Mouse (Mus musculus): Measurements from ENCODE around the gene Hrh3. TPM values are rescaled to one million over a fixed set of nuclear protein-coding genes. Genes with fewer than 3 reads are reported as not detected.
A peak's percentile ranks its signal among the peaks of the same experiment; 100 is the strongest.

Hrh3 gene
- polyA plus RNA-seq, 1 experiment from 2014 or later = 0.15 TPM

DNA sequence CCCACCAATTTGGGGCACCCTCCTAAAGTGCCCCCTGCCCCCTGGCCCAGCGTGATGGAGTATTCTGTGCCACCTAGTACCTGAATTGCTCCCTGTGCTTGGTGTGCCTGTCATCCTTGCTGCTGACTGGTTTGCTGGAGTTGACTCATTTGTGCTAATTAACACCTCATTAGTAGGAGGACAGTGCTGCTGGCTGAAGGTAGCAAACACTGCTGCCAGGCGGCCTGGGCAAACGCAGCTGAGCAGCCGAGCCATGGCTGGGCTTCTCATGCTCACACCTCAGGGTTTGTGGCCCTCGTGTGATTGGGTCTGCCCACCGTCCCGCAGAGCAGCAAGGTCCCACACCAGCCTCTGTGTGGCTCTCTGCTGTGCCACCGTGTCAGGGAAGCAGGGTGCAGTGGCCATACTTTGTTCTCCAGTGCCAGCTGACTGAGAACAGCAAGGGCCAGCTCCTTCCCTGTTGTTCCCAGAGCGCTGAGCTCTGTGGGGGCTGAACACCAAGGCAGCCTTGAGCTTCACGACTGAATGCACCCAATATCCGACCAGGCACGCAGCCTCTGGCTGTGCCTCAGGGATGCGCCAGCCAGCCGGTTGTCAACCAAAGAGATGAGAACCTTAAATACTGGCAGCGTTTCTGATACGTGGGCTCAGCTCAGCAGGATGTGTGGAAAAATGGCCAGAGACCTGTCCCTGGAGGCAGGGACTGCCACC is 18.2 kb downstream of the Hrh3 start:
- peak overlapping the region; percentile 27; the same call in 1 of the 2 replicates for H3K9ac ChIP-seq (replicated peaks)
- no peaks in the 10 kb centered on the region for H3K9me3 ChIP-seq
- H3K27me3 ChIP-seq = no peaks in the 10 kb centered on the region
- no peak overlapping the region for H3K4me2 ChIP-seq
- H3K4me3 ChIP-seq (replicated peaks) = no peak overlapping the region
- ATAC-seq (ENCODE audit: insufficient number of reproducible peaks, insufficient read depth, low FRiP score, low TSS enrichment, low read depth) = no peak
- H3K27ac ChIP-seq = no peak overlapping the region
- WGBS = 60% methylated on average over 16 of the region's 16 CpGs
- H3K4me1 ChIP-seq (replicated peaks) = peaks cover 10% of the 10 kb centered on the region; the same call in 1 of the 2 replicates
- H3K36me3 ChIP-seq = peaks cover 42% of the 10 kb centered on the region

DNA sequence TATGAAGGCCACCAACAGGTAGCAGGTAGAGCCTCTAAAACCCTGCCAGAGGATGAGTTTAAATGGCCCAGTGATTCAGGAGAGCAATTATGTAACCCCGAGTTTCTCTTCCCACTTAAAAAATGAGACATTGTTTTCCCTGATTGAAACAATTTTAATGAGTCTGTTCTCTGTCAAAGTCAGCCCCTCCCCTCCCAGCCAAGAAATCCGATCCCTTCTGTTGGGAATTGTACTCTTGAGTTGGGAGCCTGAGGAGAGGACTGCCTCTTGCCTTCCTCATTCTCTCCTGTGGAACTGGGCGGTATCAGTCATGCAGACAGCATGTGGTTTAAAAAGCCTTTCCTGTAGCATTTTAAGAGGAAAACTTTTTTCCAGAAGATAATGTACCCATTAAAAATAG is 19.7 kb downstream of the Hrh3 start:
- peaks cover 52% of the 10 kb centered on the region for H3K36me3 ChIP-seq
- no peak overlapping the region for H3K27ac ChIP-seq
- no peak overlapping the region for H3K9ac ChIP-seq (replicated peaks)
- no peak for ATAC-seq (ENCODE audit: insufficient number of reproducible peaks, insufficient read depth, low FRiP score, low TSS enrichment, low read depth)
- no peak overlapping the region for H3K4me2 ChIP-seq
- H3K9me3 ChIP-seq = no peaks in the 10 kb centered on the region
- H3K4me1 ChIP-seq (replicated peaks) = peaks cover 10% of the 10 kb centered on the region; the same call in 1 of the 2 replicates
- 21% methylated on average over 3 of the region's 3 CpGs for WGBS
- no peak overlapping the region for H3K4me3 ChIP-seq (replicated peaks)
- no peaks in the 10 kb centered on the region for H3K27me3 ChIP-seq

DNA sequence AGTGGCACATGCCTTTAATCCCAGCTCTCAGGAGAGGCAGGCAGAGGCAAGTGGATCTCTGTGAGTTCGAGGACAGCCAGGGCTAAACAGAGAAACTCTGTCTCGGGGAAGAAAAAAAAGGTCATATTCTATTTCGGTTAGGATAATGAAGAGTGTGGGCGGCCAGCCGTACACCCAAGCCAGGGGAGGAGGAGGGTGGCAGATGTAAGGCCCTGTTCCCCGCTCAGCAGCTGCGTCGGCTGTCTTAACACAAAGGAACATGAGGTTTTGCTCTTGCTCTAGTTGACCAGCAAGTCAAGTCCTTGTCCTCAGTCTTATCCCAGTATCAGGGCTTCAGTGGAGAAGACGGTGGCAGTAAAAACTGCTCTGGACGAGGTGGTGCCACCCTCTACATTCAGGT is 21.2 kb downstream of the Hrh3 start:
- ATAC-seq (ENCODE audit: insufficient number of reproducible peaks, insufficient read depth, low FRiP score, low TSS enrichment, low read depth) = no peak
- no peak overlapping the region for H3K27ac ChIP-seq
- H3K4me2 ChIP-seq = no peak overlapping the region
- H3K27me3 ChIP-seq = no peaks in the 10 kb centered on the region
- no peaks in the 10 kb centered on the region for H3K9me3 ChIP-seq
- H3K9ac ChIP-seq (replicated peaks) = no peak overlapping the region
- H3K4me3 ChIP-seq (replicated peaks) = no peak overlapping the region
- WGBS = 93% methylated on average over 10 of the region's 10 CpGs
- H3K36me3 ChIP-seq = peaks cover 64% of the 10 kb centered on the region
- peaks cover 10% of the 10 kb centered on the region; the same call in 1 of the 2 replicates for H3K4me1 ChIP-seq (replicated peaks)

DNA sequence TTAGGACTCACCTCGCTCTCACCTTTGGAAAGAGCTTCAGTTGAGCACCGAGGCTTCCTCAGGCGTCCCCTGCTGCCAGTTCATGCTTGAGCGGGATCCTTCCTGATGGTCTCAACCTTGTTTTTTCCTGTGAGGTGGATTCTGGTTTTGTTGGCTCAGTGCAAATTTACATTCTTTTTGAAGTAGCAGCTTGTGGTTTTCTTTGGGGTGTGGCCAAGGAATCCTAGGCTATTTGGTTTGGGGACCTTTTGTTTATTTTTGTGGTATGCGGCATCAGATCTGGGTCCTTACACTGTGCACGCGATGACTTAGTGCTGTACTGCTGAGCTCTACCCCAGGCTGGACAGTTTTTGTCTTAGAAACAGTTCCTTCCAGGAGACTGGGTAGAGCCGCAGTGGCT is 23.6 kb downstream of the Hrh3 start:
- H3K4me2 ChIP-seq = no peak overlapping the region
- WGBS = 90% methylated on average over 8 of the region's 8 CpGs
- H3K36me3 ChIP-seq = peaks cover 63% of the 10 kb centered on the region
- no peak overlapping the region for H3K4me3 ChIP-seq (replicated peaks)
- no peak overlapping the region for H3K27ac ChIP-seq
- H3K9ac ChIP-seq (replicated peaks) = no peak overlapping the region
- H3K9me3 ChIP-seq = no peaks in the 10 kb centered on the region
- ATAC-seq (ENCODE audit: insufficient number of reproducible peaks, insufficient read depth, low FRiP score, low TSS enrichment, low read depth) = no peak
- H3K4me1 ChIP-seq (replicated peaks) = peaks cover 10% of the 10 kb centered on the region; the same call in 1 of the 2 replicates
- no peaks in the 10 kb centered on the region for H3K27me3 ChIP-seq

DNA sequence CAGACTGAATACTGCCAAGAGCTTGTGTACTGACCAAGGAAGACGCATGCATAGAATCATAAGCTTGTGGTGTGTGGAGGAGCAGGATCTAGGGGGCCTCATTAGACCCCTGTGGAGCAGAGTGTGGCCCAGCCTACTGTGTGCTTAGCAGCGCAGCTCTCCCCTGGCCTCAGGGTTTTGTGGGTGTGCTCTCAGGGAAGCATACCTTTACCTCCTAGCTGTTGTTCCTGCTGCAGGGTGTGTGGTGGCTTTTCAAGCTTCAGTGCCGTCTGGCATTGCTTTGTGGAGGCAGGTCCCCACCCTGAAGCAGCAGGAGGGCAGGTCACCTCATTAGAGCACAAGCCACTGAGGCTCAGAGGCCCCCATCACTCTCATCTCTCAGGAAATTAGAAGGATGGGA is 26.7 kb downstream of the Hrh3 start:
- Histone ChIP-seq H3K27me3 (no peaks in the 10 kb centered on the region), H3K36me3 (peaks cover 46% of the 10 kb centered on the region), H3K4me1 (replicated peaks) (no peaks in the 10 kb centered on the region), H3K9me3 (no peaks in the 10 kb centered on the region), H3K4me3 (replicated peaks) (no peak overlapping the region), H3K9ac (replicated peaks) (no peak overlapping the region), H3K27ac (no peak overlapping the region), H3K4me2 (no peak overlapping the region)
- ATAC-seq (ENCODE audit: insufficient number of reproducible peaks, insufficient read depth, low FRiP score, low TSS enrichment, low read depth) = no peak
- WGBS = 56% methylated on average over 3 of the region's 3 CpGs

DNA sequence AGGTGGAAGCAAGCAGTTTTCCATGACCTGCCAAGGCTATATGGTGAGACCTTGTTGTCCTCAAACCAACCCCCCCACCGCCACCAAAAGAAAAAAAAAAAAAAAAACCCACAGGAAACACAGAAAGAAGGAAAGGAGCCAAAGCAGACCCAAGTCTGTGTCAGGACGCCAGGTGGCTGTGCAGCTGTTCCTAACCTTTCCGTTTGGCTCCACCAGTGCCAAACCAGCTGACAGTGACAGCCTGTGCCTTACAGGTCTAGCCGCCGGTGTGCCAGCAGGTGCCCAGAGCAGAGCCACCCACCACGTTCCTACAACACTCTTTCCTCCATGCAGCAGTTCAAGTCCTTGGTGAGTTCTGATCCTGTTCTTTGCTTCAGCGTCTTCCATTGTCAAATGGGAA is 31.4 kb downstream of the Hrh3 start:
- no peak for ATAC-seq (ENCODE audit: insufficient number of reproducible peaks, insufficient read depth, low FRiP score, low TSS enrichment, low read depth)
- Histone ChIP-seq H3K4me1 (replicated peaks) (peaks cover 13% of the 10 kb centered on the region), H3K9ac (replicated peaks) (no peak overlapping the region), H3K27ac (no peak overlapping the region), H3K9me3 (no peaks in the 10 kb centered on the region), H3K4me3 (replicated peaks) (no peak overlapping the region), H3K4me2 (no peak overlapping the region), H3K36me3 (peaks cover 21% of the 10 kb centered on the region), H3K27me3 (no peaks in the 10 kb centered on the region)
- 90% methylated on average over 7 of the region's 7 CpGs for WGBS

DNA sequence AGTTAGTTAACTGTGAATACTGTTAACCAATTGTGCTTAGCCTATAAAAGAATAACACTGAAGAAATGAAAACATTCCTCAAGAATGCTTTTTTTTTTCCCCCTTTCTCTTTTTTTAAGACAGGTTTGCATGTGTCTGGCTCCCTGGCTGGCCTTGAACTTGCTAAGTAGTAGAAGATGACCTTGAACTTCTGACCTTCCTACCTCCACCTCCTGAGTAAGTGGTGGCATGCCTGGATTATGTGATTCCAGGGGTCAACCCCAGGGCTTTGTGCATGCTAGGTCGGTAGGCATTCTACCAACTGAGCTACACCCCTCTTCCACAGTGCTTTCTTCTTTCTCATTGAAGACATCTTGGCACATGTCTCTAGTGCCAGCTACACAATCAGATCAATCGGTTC is 32.6 kb downstream of the Hrh3 start:
- H3K9me3 ChIP-seq = no peaks in the 10 kb centered on the region
- H3K4me3 ChIP-seq (replicated peaks) = no peak overlapping the region
- H3K9ac ChIP-seq (replicated peaks) = no peak overlapping the region
- H3K27me3 ChIP-seq = no peaks in the 10 kb centered on the region
- H3K36me3 ChIP-seq = peaks cover 21% of the 10 kb centered on the region
- WGBS = 81% methylated on average over 2 of the region's 2 CpGs
- no peak overlapping the region for H3K27ac ChIP-seq
- no peak for ATAC-seq (ENCODE audit: insufficient number of reproducible peaks, insufficient read depth, low FRiP score, low TSS enrichment, low read depth)
- H3K4me1 ChIP-seq (replicated peaks) = peaks cover 13% of the 10 kb centered on the region
- no peak overlapping the region for H3K4me2 ChIP-seq

DNA sequence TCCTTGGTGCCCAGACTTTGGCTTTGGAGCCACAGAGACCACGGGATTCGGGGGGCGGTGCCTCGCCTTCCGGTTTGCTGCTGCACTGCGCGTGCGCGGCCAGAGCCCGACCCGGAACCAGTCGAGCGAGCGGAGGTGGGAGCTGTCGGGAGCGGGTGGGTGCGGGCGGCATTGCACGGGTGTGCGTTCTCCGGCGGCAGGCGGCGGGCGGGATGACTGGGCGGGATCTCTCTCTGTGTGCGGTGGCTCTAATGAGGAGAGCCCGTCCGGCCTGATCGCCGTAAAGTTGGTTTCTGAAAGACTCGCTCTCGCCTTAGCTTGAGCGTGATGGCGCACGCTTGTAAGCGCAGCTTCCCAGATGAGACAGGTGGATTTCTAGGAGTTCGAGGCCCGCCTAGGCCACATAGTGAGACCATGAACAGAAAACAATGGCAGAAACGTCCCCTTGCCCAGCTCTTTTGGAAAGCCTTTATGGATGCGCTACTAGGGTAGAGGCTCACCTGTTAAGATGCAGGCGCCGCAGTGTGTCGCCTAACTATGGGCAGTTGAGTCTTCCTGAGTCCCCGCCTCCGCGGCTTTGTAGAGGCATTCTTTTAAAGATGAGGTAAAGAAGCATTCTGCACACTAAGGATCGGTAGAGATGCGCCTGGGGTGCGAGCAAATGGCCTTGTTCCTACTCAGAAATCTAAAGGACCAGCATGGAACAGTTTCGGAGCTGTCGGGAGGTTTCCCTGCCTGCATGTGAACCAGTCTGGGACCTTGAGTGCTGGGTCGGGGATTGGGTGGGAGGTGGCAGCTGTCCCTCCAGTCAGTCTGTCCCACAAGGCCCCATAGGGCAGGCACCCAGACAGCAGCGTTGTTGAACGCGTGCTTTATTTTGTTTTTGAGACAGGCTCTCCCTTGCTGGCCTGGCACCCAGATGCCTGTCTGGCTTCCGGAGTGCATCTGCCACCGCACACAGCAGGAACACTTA is 33.5 kb downstream of the Hrh3 start, which contains the start of gene Mtg2:
TSS of gene Mtg2 (plus strand) at position 108 of the 973 bp plus-strand sequence.
- Histone ChIP-seq H3K27me3 (no peaks in the 10 kb centered on the region), H3K9ac (replicated peaks) (peak within 1 kb of the TSS; percentile 73), H3K27ac (peak within 1 kb of the TSS; percentile 75), H3K4me2 (peak within 1 kb of the TSS; percentile 89), H3K4me3 (replicated peaks) (peak within 1 kb of the TSS; percentile 75), H3K4me1 (replicated peaks) (peaks cover 13% of the 10 kb centered on the region), H3K36me3 (peaks cover 21% of the 10 kb centered on the region), H3K9me3 (no peaks in the 10 kb centered on the region)
- WGBS = 6% methylated on average over 58 of the region's 58 CpGs
- peak; percentile 89 for ATAC-seq (ENCODE audit: insufficient number of reproducible peaks, insufficient read depth, low FRiP score, low TSS enrichment, low read depth)

DNA sequence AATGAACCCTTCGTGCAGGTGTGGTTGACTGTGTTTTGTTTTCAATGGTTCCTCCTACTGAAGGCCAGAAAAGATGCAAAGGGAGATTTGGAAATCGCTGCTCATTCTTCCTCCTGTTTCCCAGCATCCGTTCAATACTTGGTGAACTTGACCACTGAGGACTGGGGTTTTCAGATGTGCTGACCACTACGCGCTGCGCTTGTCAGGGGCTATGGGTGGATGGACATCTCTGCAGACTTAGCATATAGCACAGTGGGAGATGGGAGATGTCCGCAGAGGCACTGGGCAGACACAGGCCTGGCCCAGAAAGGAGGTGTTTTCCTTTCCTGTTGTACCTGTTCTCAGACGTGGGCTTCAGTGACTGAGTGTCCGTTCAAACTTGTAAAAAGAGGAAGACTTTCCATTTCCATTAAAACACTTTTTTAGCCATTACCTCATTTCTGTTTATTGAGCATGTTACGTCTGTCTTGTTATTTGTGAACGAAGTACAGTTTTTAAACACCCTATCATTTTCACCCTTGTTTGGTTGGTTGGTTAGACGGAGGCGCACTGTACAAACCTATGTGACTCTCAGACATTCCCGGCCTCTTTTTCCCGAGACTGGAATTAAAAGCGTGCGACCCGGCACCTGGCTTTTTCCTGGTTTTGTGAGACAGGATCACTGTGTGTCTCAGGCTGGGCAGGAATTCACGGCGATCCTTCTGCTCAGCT is 34.4 kb downstream of the Hrh3 start:
- Histone ChIP-seq H3K4me1 (replicated peaks) (peaks cover 13% of the 10 kb centered on the region), H3K4me3 (replicated peaks) (peak overlapping the region; percentile 75), H3K4me2 (peak overlapping the region; percentile 89), H3K36me3 (peaks cover 29% of the 10 kb centered on the region), H3K27ac (peak overlapping the region; percentile 75), H3K9me3 (no peaks in the 10 kb centered on the region), H3K27me3 (no peaks in the 10 kb centered on the region), H3K9ac (replicated peaks) (peak overlapping the region; percentile 73)
- 36% methylated on average over 20 of the region's 20 CpGs for WGBS
- ATAC-seq (ENCODE audit: insufficient number of reproducible peaks, insufficient read depth, low FRiP score, low TSS enrichment, low read depth) = peak; percentile 41

DNA sequence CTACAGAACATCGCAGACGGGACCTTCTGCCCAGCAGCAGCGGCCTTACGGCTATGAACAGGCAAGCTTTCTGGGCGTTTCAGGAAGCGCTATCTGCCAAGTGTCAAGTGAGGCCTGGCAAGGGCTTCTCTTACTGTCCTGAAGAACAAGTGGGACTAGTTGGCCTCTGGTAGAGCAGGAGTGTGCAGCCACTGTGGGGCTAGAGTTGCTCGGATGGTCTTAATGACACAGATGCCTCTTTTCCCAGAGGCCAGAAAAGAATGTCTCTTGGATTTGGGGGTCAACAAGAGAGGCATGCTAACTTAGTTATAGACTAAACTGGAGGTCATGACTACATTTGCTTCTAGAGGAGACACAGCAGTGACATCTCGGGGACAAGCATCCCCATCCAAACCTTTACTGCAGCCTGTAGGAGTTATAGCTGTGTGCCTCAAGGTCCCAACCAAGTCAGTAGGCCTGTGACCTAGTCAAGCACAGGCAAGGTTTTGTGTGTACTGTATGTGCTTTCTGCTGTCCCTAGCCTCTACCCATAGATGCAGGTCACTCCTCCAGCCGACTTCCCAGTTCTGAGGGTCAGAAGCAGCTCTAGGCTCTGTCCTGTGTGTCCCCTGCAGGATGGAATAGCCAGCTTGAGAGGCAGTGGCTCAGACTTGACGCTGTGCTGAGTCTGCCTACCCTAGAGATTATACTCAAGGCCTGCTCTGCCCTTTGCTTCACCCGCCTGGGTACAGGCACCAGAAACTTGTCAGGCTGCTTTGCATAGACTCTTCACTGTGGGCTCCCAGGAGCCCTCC is 40.8 kb downstream of the Hrh3 start:
- Histone ChIP-seq H3K4me1 (replicated peaks) (no peaks in the 10 kb centered on the region), H3K9me3 (no peaks in the 10 kb centered on the region), H3K27ac (no peak overlapping the region), H3K27me3 (no peaks in the 10 kb centered on the region), H3K9ac (replicated peaks) (no peak overlapping the region), H3K4me3 (replicated peaks) (no peak overlapping the region), H3K4me2 (no peak overlapping the region), H3K36me3 (peaks cover 80% of the 10 kb centered on the region)
- WGBS = 95% methylated on average over 11 of the region's 11 CpGs
- no peak for ATAC-seq (ENCODE audit: insufficient number of reproducible peaks, insufficient read depth, low FRiP score, low TSS enrichment, low read depth)
